Mouse (Mus musculus) brain, embryonic 14.5 days (tissue): Measurements from ENCODE around the gene Spsb1.

ENCODE experiments used
- CTCF ChIP-seq: fragments of 200-500 bp; IDR thresholded peaks from 2 replicates; pipeline ENCODE4 v1.5.1; 2012; ENCODE audit warnings: inconsistent platforms, mild to moderate bottlenecking, moderate library complexity, borderline replicate concordance; ENCODE audit not compliant: insufficient read depth, insufficient read length; ENCODE audit errors: extremely low read depth
- POLR2A ChIP-seq: fragments of 200-500 bp; IDR thresholded peaks from 2 replicates; pipeline ENCODE4 v1.6.1; 2012; ENCODE audit warnings: mild to moderate bottlenecking, inconsistent platforms, borderline replicate concordance; ENCODE audit not compliant: poor library complexity, insufficient read depth, insufficient read length, severe bottlenecking; ENCODE audit errors: extremely low read depth

DNA sequence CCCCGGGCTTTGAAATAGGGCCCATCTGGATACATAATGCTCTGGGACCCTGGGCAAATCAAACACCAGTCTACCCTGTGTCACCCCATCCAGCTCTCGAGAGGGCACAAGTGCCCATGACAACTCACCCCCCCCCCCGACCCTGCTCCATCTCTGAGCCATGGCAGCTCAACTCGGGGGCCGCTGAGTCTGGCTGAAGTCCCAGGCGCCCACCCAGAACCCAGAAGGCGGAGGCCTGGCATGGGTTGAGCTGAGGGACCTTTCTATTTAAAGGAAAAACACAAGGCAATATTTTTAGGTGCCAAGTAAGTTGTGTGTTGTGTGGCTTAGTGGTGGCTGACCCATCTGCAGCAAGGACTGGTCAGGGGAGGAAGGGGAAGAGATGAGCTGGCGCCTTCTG, 9.4 kb upstream of the Spsb1 start:
- TF ChIP-seq CTCF (no peak), POLR2A (no peak)
